Mouse (Mus musculus): ENCODE data around the gene Top2b. TPM values are rescaled to one million over a fixed set of nuclear protein-coding genes. Genes with fewer than 3 reads are reported as not detected.

Gene Top2b
- polyA plus RNA-seq (2015; fragmentation: Nextera tagmentation; extraction: Ambion mirVana), result 23.4 and 24.9 TPM in 2 replicates

DNA sequence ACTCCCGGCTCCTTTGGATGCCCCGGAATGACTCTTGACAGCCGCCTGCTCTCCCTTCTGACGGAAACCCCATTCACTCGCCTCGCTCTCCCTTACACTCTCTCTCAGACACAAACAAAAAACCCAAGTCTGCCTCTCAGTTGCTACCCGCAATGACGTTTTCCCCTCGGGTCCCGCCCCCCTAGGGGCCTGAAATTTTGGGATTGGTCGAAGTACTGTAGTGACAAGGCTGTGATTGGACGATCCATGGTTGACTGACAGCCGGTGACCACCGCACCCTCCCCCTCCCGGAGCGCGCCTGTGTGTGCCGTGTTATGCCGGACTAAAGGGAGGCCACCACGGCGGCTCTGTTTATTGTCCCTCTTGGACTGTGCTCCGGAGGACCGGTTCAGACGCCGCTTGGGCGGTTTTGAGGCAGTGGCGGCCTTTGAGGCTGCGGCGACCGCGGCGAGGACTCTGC lies at the start of gene Top2b:
TSS of gene Top2b (plus strand) at position 302 of the 460 bp plus-strand sequence.
- H3K4me1 ChIP-seq (ENCODE audit: control insufficient read depth, insufficient read depth, low read length), result peaks cover 18% of the 10 kb centered on the region
- peak within 1 kb of the TSS; percentile 95 for H3K9ac ChIP-seq (ENCODE audit: low read length)
- 0% methylated on average over 32 of the region's 32 CpGs for WGBS
- peak within 1 kb of the TSS; percentile 69 for H3K4me3 ChIP-seq (ENCODE audit: low read length)
- H3K27ac ChIP-seq (ENCODE audit: low read length), result peak within 1 kb of the TSS; percentile 94
- H3K27me3 ChIP-seq (ENCODE audit: control insufficient read depth, insufficient read depth, low read length), result no peaks in the 10 kb centered on the region
- peak within 1 kb of the TSS; percentile 84 for H3K4me2 ChIP-seq (ENCODE audit: low read depth, low read length)
- no peaks in the 10 kb centered on the region for H3K9me3 ChIP-seq (replicated peaks; ENCODE audit: control insufficient read depth, low read length)
- ATAC-seq (replicated peaks; ENCODE audit: extremely low read depth, insufficient read depth, low FRiP score), result peak; percentile 99
- no peaks in the 10 kb centered on the region for H3K36me3 ChIP-seq (ENCODE audit: control insufficient read depth, insufficient read depth)

DNA sequence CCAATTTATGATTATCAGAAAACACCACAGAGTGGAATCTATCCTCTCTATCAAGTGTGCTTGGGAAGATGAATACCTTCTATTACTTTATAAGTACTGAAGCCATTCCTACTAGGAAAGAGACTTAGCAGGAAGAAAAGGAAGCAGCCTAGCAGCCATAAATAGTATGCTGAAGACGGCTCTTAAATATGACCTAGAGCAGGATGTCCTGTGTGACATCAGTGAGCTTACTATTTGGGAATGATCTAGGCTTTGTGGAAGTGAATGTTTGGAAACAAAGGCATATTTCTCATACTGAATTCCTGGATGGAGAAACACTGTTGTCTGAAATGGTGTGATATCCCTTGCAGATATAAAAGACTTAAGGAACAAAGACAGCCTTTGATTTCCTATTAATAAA lies 48.3 kb upstream of the Top2b start:
- Histone ChIP-seq H3K9ac (ENCODE audit: low read length) (no peak overlapping the region), H3K27me3 (ENCODE audit: control insufficient read depth, insufficient read depth, low read length) (no peaks in the 10 kb centered on the region), H3K4me3 (ENCODE audit: low read length) (no peak overlapping the region), H3K36me3 (ENCODE audit: control insufficient read depth, insufficient read depth) (no peaks in the 10 kb centered on the region), H3K27ac (ENCODE audit: low read length) (no peak overlapping the region; the same call in 1 of the 2 replicates), H3K9me3 (replicated peaks; ENCODE audit: control insufficient read depth, low read length) (0 out of 2 replicates have a peak, but pooled peaks cover 2% of the 10 kb centered on the region), H3K4me1 (ENCODE audit: control insufficient read depth, insufficient read depth, low read length) (peaks cover 10% of the 10 kb centered on the region), H3K4me2 (ENCODE audit: low read depth, low read length) (no peak overlapping the region)
- 30% methylated on average over 1 of the region's 1 CpGs for WGBS
- no peak for ATAC-seq (replicated peaks; ENCODE audit: extremely low read depth, insufficient read depth, low FRiP score)

DNA sequence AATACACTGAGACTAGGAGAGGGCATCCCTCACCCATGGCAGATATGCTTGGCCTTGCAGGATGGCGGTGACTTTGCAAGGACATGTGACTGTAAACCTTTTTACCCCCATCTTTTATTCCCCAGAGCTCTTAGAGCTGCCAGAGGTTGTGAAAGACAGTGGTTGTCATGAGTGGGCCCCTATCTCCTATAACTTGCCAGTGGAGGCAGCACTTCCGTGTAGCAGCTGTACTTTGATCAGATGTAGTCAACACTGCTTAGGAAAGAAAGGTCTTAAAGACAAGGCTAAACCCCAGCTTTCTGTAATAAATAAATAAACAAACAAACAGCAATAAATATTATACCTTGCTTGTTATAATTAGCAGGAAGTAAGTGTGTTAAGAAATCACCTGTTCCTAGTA lies 45.2 kb upstream of the Top2b start:
- Histone ChIP-seq H3K9me3 (replicated peaks; ENCODE audit: control insufficient read depth, low read length) (0 out of 2 replicates have a peak, but pooled peaks cover 2% of the 10 kb centered on the region), H3K4me3 (ENCODE audit: low read length) (no peak overlapping the region), H3K9ac (ENCODE audit: low read length) (no peak overlapping the region), H3K27me3 (ENCODE audit: control insufficient read depth, insufficient read depth, low read length) (no peaks in the 10 kb centered on the region), H3K4me1 (ENCODE audit: control insufficient read depth, insufficient read depth, low read length) (no peaks in the 10 kb centered on the region; the same call in 1 of the 2 replicates), H3K4me2 (ENCODE audit: low read depth, low read length) (no peak overlapping the region), H3K36me3 (ENCODE audit: control insufficient read depth, insufficient read depth) (no peaks in the 10 kb centered on the region), H3K27ac (ENCODE audit: low read length) (no peak overlapping the region)
- no peak for ATAC-seq (replicated peaks; ENCODE audit: extremely low read depth, insufficient read depth, low FRiP score)
- 72% methylated on average over 2 of the region's 2 CpGs for WGBS

DNA sequence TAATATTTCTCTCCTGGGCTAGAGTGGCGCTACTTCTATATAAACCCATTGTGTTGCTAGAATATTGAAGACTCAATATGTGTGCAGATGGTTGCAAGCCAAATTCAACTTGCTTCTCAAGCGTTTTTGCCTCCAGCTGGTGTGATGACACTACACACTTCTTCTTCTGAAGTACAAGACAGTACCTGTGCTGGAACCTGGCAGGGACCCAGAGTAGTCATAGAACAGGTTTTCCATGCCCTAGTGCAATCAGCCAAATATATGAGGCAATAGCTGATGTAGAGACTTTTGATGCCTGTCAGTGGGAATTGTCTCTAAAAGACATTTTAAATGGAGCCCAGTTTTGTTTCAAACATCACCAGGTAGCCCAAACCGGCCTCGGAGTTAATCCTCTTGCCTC lies 40.6 kb upstream of the Top2b start:
- no peak for ATAC-seq (replicated peaks; ENCODE audit: extremely low read depth, insufficient read depth, low FRiP score)
- Histone ChIP-seq H3K4me2 (ENCODE audit: low read depth, low read length) (no peak overlapping the region), H3K4me3 (ENCODE audit: low read length) (no peak overlapping the region), H3K27me3 (ENCODE audit: control insufficient read depth, insufficient read depth, low read length) (no peaks in the 10 kb centered on the region), H3K36me3 (ENCODE audit: control insufficient read depth, insufficient read depth) (no peaks in the 10 kb centered on the region), H3K27ac (ENCODE audit: low read length) (no peak overlapping the region), H3K9ac (ENCODE audit: low read length) (no peak overlapping the region), H3K9me3 (replicated peaks; ENCODE audit: control insufficient read depth, low read length) (0 out of 2 replicates have a peak, but pooled peaks cover 2% of the 10 kb centered on the region), H3K4me1 (ENCODE audit: control insufficient read depth, insufficient read depth, low read length) (peaks cover 8% of the 10 kb centered on the region)
- WGBS, result 81% methylated on average over 4 of the region's 4 CpGs

DNA sequence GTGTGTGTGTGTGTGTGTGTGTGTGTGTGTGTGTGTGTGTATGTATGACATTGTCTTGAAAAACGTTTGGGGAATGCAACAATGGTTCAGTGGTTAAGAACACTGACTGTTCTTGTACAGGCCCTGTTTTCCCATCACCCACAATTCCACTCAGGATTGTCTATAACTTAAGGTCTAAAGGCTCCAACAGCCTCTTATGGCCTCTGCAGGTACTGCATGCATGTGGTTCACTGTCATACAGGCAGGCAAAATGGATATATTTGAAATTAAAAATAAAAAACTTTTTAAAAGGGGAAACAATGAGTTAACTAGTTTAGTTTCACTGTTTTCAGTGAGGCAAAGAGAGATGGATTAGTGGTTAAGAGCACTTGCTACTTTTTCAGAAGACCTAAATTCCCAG lies 39.8 kb upstream of the Top2b start:
- no peak overlapping the region for H3K4me2 ChIP-seq (ENCODE audit: low read depth, low read length)
- peaks cover 8% of the 10 kb centered on the region for H3K4me1 ChIP-seq (ENCODE audit: control insufficient read depth, insufficient read depth, low read length)
- 22% methylated on average over 1 of the region's 1 CpGs for WGBS
- no peak for ATAC-seq (replicated peaks; ENCODE audit: extremely low read depth, insufficient read depth, low FRiP score)
- H3K4me3 ChIP-seq (ENCODE audit: low read length), result no peak overlapping the region
- no peaks in the 10 kb centered on the region for H3K36me3 ChIP-seq (ENCODE audit: control insufficient read depth, insufficient read depth)
- H3K27me3 ChIP-seq (ENCODE audit: control insufficient read depth, insufficient read depth, low read length), result no peaks in the 10 kb centered on the region
- H3K27ac ChIP-seq (ENCODE audit: low read length), result no peak overlapping the region
- H3K9ac ChIP-seq (ENCODE audit: low read length), result no peak overlapping the region
- 0 out of 2 replicates have a peak, but pooled peaks cover 2% of the 10 kb centered on the region for H3K9me3 ChIP-seq (replicated peaks; ENCODE audit: control insufficient read depth, low read length)

DNA sequence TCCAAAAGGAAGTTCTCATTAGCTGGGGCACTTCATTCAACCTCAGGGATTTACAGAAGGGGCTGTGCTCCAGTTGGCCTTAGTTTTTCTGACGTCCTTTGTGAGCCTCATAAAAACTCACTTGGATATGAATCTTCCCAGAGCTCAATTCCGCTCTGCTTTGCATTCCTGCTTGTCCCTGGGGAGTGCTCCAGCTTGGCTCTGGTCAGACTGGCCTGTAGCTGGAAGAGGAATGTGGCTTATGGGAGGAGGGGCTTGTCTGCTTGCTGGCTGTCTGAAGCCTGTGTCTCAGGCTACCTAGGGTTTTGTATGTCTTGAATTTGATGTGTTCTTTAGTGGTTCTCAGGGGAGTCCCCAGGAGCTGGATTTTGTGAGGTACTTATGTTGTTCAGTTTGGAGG lies 36.4 kb upstream of the Top2b start:
- Histone ChIP-seq H3K4me3 (ENCODE audit: low read length) (no peak overlapping the region), H3K9me3 (replicated peaks; ENCODE audit: control insufficient read depth, low read length) (no peaks in the 10 kb centered on the region), H3K4me2 (ENCODE audit: low read depth, low read length) (no peak overlapping the region), H3K9ac (ENCODE audit: low read length) (no peak overlapping the region), H3K4me1 (ENCODE audit: control insufficient read depth, insufficient read depth, low read length) (peaks cover 8% of the 10 kb centered on the region), H3K27ac (ENCODE audit: low read length) (peak overlapping the region; percentile 29; the same call in 1 of the 2 replicates), H3K36me3 (ENCODE audit: control insufficient read depth, insufficient read depth) (no peaks in the 10 kb centered on the region), H3K27me3 (ENCODE audit: control insufficient read depth, insufficient read depth, low read length) (no peaks in the 10 kb centered on the region)
- WGBS, result 5% methylated on average over 2 of the region's 2 CpGs
- peak; percentile 66 for ATAC-seq (replicated peaks; ENCODE audit: extremely low read depth, insufficient read depth, low FRiP score)

DNA sequence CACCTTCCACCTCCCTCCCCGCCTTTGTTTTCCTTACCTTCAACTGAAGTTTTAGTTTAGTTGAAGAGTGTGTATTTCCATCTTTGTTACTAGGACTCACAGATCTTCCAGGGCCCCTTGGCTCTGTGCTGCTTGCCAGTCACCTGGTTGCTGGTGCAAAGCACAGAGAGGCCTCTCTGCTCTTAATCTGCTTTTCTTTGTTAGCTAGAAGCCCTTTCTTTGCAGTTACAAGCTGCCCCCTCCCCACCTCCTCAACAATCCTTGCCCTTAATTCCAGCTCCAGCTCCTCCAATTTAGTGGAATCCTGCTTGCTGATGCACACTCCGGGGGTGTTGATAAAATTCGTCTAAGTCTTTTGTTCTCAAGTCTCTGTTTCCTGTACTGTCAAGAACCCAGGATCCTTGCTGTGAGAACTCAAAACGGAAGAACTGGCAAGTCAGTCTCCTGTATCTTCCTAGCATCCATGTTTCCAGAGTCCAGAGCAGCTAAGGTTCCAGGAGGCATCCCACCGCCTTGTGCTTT lies 36.0 kb upstream of the Top2b start:
- Histone ChIP-seq H3K4me2 (ENCODE audit: low read depth, low read length) (no peak overlapping the region), H3K4me1 (ENCODE audit: control insufficient read depth, insufficient read depth, low read length) (peaks cover 8% of the 10 kb centered on the region), H3K36me3 (ENCODE audit: control insufficient read depth, insufficient read depth) (no peaks in the 10 kb centered on the region), H3K9ac (ENCODE audit: low read length) (no peak overlapping the region), H3K27me3 (ENCODE audit: control insufficient read depth, insufficient read depth, low read length) (no peaks in the 10 kb centered on the region), H3K9me3 (replicated peaks; ENCODE audit: control insufficient read depth, low read length) (no peaks in the 10 kb centered on the region), H3K27ac (ENCODE audit: low read length) (peak overlapping the region; percentile 24; the same call in 1 of the 2 replicates), H3K4me3 (ENCODE audit: low read length) (no peak overlapping the region)
- ATAC-seq (replicated peaks; ENCODE audit: extremely low read depth, insufficient read depth, low FRiP score), result 0 out of 2 replicates have a peak, but pooled peaks have one; percentile 12
- 39% methylated on average over 5 of the region's 5 CpGs for WGBS

DNA sequence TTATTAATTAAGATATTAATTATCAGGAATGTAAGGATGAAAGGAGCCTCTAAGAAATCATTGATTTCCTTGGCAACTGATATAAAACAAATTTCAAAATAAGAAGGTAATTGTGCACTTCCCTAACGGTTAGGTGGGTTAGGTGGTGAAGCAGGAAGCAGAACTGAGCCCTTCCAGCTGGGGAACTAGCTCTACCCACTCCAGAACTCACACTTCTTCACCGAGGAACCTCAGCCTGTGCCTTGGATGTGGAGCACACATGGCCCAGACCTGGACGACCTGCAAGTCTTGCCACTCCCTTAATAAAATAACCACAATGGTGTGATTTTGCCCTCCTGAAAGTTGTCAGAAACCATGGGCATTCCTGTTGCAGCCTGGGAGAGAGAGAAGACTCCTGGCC lies 35.2 kb upstream of the Top2b start:
- H3K9ac ChIP-seq (ENCODE audit: low read length), result no peak overlapping the region

DNA sequence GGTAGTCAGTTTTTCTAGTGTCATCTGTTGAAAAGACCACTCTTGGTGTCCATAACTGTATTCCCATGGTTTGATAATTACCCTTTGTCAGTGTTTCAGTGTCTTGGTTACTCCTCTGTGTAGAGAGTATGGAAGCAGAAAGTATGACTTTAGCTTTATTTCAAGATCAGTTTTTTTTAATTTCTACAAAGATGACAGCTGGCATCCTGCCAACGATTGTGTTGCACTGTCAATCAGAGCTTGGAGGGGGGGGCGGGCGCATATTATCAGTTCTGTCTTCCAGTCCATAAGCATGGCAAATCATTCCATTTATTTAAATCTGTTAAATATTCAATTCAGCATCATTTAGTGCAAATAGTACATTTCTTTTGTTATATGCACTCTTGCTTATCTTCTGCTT lies 30.7 kb upstream of the Top2b start:
- Histone ChIP-seq H3K9ac (ENCODE audit: low read length) (no peak overlapping the region), H3K4me3 (ENCODE audit: low read length) (no peak overlapping the region), H3K27ac (ENCODE audit: low read length) (no peak overlapping the region), H3K9me3 (replicated peaks; ENCODE audit: control insufficient read depth, low read length) (no peaks in the 10 kb centered on the region), H3K36me3 (ENCODE audit: control insufficient read depth, insufficient read depth) (no peaks in the 10 kb centered on the region), H3K27me3 (ENCODE audit: control insufficient read depth, insufficient read depth, low read length) (no peaks in the 10 kb centered on the region), H3K4me2 (ENCODE audit: low read depth, low read length) (no peak overlapping the region), H3K4me1 (ENCODE audit: control insufficient read depth, insufficient read depth, low read length) (peaks cover 5% of the 10 kb centered on the region; the same call in 1 of the 2 replicates)
- no peak for ATAC-seq (replicated peaks; ENCODE audit: extremely low read depth, insufficient read depth, low FRiP score)
- 84% methylated on average over 3 of the region's 3 CpGs for WGBS

More for the DNA sequence above, 35.2 kb upstream of the Top2b start:
- Histone ChIP-seq H3K9me3 (replicated peaks; ENCODE audit: control insufficient read depth, low read length) (no peaks in the 10 kb centered on the region), H3K4me3 (ENCODE audit: low read length) (no peak overlapping the region), H3K36me3 (ENCODE audit: control insufficient read depth, insufficient read depth) (no peaks in the 10 kb centered on the region), H3K27ac (ENCODE audit: low read length) (no peak overlapping the region), H3K27me3 (ENCODE audit: control insufficient read depth, insufficient read depth, low read length) (no peaks in the 10 kb centered on the region), H3K4me1 (ENCODE audit: control insufficient read depth, insufficient read depth, low read length) (peaks cover 8% of the 10 kb centered on the region), H3K4me2 (ENCODE audit: low read depth, low read length) (no peak overlapping the region)
- ATAC-seq (replicated peaks; ENCODE audit: extremely low read depth, insufficient read depth, low FRiP score), result no peak
- 69% methylated on average over 3 of the region's 3 CpGs for WGBS

Measured in heart, embryonic 16.5 days (tissue).